Mouse (Mus musculus): ENCODE measurements around the gene Pnpla1.

Gene Pnpla1

GRCm38 (mm10) chr17:28926866-28927635 is 68.8 kb downstream of the Pnpla1 start:
- DNase-seq = peak; percentile 75 to 81

DNA sequence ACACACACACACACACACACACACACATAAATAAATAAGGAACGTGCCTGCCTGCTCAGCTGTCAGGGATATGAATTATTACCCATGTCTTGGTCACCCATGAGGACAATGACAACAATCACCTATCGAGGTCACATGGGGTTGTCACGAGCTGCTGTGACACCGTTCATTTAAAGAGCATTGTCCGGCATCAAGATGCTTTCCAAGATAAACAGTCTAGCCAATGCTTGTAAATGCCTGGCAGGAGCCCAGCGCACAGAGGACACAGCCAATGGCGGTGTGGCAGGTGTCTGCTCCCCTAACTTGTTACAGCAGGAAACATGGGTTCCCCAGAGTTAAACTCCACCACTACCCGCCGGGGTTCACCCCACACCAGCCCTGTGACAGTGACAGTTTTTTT is 69.8 kb downstream of the Pnpla1 start:
- DNase-seq = no peak

- no peak for DNase-seq
These were observed 71.2 kb downstream of the Pnpla1 start for GRCm38 (mm10) chr17:28929369-28929768.

DNA sequence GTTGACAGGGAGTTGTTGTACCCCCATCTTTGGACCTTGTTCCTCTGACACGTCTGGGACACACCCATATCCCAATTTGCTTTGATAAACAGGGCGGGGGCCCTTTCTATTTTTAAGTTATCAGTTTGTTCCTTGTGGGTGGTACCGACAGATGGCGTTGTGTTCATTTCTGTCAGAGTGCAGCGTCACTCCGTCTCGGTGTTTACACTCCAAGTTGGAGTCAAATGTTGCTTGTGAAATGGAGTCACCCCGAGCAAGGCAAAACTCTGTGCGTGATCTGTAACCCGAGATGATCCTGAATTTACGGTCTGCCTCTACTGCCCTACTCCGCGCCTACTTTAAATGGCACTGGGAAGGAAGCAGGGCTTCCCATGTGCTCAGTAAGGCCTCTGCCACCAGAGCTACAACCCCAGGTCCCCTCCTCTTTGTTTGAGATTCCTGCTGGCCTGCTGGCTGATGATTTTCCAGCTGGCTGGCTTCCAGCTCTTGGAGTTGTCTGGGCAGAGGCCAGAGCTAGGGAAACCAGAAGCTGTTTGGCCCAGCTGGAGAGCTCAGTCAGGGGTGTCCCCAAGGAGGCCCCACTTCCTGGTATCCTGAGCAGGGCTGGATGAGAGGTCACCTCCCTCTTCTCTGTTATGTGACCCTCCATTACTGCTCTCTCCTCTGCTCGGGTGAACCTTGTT is 72.3 kb downstream of the Pnpla1 start:
- DNase-seq = peak; percentile 98

- DNase-seq = no peak
These were observed 73.4 kb downstream of the Pnpla1 start for GRCm38 (mm10) chr17:28931436-28932211.

DNA sequence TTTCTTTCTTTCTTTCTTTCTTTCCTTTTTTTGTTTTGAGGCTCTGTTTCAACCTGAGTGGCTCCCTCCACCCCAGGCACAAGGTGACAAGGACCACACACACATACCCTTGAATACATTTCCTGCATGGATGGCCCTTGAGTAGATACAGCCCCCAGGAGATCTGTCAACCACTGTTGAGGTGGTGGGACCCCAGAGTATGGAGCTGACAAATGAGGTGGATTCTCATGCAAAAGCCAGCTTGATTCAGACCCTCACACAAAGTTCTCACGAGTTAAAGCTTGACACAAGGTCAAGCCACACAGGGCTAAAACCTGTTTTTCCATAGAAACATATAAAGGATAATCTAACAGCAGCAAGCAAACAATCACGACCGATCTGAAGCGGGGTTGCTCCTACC is 74.1 kb downstream of the Pnpla1 start:
- no peak for DNase-seq

GRCm38 (mm10) chr17:28934120-28934916 is 76.1 kb downstream of the Pnpla1 start:
- no peak for DNase-seq

DNA sequence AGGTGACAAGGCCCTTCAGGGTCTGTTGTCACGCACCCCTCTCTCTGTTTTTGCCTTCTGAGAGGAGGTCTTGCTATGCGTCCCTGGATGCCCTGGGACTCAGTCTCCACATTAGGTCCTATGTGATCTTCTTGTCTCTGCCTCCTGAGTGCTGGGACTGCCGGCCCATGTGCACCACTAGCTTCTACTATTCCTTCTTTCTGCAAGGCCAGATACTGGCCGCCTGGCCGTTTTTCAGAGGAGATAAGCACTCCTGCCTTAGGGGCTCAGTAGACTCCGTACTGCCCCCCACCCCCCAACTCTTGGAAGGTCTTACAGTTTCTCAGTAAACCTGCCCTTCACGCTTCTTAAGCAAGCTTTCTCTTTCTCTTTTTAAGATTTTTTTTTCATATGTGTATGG is 77.9 kb downstream of the Pnpla1 start:
- no peak for DNase-seq

DNA sequence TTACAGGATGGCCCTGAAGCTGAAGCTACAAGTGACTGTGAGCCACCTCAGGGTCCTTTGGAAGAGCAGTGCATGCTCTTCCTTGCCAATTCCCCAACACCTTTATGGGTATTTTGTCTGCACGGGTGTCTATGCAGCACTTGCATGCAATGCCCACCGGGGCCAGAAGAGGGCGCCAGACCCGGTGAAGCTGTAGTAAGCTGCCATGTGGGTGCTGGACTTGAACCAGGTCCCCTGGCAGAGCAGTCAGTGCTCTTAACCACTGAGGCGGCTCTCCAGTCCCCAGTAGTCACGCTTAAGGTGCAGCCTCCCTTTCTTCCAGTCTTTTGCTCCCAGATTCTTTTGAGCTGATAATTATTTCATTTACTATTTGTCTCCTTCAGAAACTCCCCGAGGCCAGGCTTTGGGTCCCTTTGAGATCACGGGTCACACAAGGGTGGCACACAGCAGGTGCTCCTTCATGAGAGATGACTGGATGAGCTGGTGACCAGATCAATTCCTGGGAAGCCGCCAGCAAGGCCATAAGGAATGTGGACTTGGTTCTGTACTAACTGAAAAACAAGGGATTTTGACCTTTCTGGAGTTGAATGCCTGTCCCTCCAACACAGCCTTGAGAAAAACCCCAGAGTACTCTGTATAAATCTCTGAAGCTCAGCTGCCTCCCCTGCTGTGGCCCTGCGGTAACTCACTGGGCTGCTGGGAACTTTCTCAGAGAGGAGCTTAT is 78.6 kb downstream of the Pnpla1 start:
- peak; percentile 74 to 76 for DNase-seq
